Mouse (Mus musculus): ENCODE results near the gene E030018B13Rik. TPM values are rescaled to one million over a fixed set of nuclear protein-coding genes. Genes with fewer than 3 reads are reported as not detected.
A peak's percentile ranks its signal among the peaks of the same experiment; 100 is the strongest.

The E030018B13Rik gene
- total RNA-seq, 2 experiments from 2014 or later: not detected

DNA sequence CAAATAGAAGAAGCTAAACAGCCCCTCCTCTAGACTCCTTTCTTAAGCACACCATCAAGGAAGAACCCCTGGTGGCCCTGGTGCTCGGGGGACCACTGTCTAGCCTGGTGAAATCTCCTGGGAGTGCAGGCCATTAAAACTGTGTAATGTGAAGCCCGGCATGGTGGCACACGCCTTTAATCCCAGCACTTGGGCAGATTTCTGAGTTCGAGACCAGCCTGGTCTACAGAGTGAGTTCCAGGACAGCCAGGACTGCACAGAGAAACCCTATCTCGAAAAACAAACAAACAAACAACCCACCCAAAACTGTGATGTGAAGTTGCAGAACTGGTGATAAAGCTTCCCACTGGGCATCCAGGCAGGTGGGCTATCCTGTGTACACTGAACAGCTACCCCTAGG lies 47.0 kb downstream of the E030018B13Rik start:
- DNase-seq (ENCODE audit: low spot score in 2 of 2): no peak

DNA sequence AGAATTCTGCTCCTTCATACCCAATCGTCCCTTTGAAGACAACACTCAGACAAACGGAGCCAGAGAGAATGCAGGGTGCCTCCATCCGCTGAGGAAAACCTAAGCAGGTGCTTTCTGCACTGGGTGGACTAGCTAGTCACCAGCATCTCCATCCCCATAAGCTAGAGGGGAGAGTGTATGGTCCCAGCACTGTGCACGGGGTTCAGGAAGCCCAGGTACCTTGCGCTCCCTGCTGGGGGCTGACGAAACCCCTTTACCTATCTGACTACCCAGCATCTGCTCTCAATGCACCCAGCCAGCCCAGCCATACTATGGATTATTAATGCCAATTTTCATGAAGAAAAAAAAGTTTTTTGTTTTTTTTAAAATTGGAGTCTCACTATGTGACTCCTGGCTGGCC lies 47.5 kb downstream of the E030018B13Rik start:
- DNase-seq (ENCODE audit: low spot score in 2 of 2): no peak

DNA sequence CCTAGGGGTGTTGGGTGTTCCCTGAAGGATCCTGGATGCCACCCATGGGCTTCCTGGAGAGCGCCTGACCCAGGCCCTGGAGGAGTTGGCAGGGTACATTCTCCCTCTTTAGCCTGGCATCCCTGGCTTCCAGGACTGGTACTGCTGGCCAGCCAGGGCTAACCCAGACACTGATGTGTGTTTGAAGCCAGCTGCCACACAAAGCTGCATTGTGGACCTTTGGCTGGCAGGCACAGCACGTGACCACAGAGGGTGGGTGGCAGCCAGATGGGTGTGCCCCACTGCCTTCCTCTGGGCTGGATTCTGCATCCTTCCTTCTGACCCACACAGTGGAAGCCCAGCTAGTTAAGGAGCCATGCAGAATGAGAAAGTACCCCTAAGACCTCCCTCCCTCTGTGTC lies 48.5 kb downstream of the E030018B13Rik start:
- peak; percentile 59 to 67 for DNase-seq (ENCODE audit: low spot score in 2 of 2)

DNA sequence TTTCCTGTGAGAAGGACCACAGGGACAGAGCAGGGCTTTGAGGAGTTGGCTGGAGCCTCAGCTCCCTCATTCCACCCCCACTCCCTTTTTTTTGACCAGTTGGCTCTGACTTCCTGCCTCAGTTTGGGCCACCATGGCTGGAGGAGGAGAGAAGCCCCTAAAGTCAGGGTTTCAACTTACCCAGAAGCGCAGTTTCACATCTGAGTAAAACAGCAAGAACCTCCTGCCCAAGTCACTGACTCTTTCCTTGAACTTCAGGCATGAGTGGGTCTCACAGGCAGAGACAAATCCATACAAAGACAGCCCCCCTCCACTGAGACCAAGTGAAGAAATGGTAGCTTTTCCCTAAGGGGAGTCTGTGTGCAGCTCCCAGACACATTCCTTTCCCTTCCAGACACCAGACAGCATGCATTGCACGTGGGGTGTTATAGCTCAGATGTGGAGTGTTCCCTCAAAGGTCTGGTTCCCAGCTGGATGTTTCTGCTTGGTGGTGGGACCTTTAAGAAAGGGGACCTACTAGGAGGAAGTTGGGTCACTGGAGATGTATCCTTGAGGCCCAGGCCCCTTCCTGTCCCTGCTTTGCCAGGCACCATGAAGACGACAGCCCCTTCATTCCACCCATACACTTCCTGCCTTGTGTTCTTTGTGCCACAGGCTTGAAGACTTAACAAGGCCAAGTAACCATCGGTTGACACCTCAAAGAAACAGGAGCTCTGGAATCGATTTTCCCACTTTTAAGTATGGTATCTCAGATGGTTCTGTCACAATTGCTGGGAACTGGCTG lies 49.2 kb downstream of the E030018B13Rik start:
- no peak for DNase-seq (ENCODE audit: low spot score in 2 of 2)

DNA sequence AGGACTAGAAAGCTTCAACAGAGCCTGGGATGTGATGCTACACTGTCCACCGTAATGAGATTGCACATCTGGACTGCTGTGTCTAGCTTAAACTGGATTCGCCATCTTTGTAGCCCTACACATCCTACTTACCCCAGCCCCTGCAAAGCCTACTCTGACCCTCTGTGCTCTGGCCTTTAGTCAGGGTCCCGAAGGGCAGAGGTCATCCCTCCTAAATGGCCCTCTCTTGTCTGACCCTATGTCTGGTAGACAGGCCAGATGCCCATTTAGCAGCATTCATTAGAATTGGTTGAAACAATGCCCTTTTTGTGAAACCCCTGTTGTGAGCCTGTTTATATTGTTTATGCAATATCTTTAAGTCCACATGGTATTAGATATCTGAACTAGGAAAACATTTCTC lies 53.3 kb downstream of the E030018B13Rik start:
- DNase-seq (ENCODE audit: low spot score in 2 of 2): no peak

Other genes with a start within 250 kb of the E030018B13Rik start
- 100 to 1,000 TPM; 145 to 159 TPM for gene Klf13, start 22.1 kb downstream of the E030018B13Rik start, total RNA-seq (2021)
- gene Trpm1, start 237.0 kb downstream of the E030018B13Rik start, total RNA-seq (2021): under 1 TPM; 0.37 to 0.84 TPM

Data from left cerebral cortex, adult 18-20 months (tissue).